Mouse (Mus musculus) megakaryocyte, embryonic 14.5 days (primary cell): Measurements from ENCODE around the gene Cspg4.

ENCODE experiments used
- FLI1 ChIP-seq: IDR thresholded peaks from 2 replicates; pipeline ENCODE4 v1.6.1; 2012; ENCODE audit warnings: low read length, inconsistent platforms, mixed read lengths
- GATA1 ChIP-seq: IDR thresholded peaks from 3 replicates; pipeline ENCODE4 v1.6.1; 2012; ENCODE audit warnings: mixed read lengths, low read length, inconsistent platforms, borderline replicate concordance

- TF ChIP-seq GATA1 (no peak), FLI1 (no peak)
Measured at GRCm38 (mm10) chr9:56877284-56877683, 12.5 kb downstream of the Cspg4 start.
